Mouse (Mus musculus) bone marrow, adult 2 months (tissue): ENCODE measurements around the gene Ntn1.

Experiments
- CTCF ChIP-seq: fragments of 200-500 bp; IDR thresholded peaks from 2 replicates; pipeline ENCODE4 v1.5.1; 2011; ENCODE audit warnings: low read length, control low read depth; ENCODE audit not compliant: control insufficient read depth, insufficient read depth
- POLR2A ChIP-seq: fragments of 200-500 bp; IDR thresholded peaks from 2 replicates; pipeline ENCODE4 v1.6.1; 2011; ENCODE audit warnings: low read depth, mild to moderate bottlenecking, control low read depth, low read length, borderline replicate concordance; ENCODE audit not compliant: control insufficient read depth

DNA sequence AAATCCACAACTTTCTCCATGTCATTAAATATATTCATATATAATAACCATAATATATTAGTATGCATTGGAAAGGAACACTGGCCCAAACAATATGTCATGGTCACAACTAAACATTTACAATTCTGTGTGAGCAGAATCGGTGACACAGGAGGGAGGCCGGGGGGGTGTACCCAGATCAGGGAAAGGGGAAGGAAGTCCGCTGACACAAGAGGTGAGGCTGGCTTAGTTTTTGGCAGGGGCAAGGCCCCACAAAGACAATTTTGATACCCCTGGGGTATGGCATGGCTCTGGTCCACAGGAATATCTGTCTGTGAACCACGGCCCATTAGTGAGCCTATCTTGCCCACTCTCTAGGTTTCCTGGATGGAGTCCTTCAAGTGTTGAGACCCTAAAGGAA, 191.1 kb downstream of the Ntn1 start:
- no peak for TF ChIP-seq CTCF
- TF ChIP-seq POLR2A: no peak
